Mouse (Mus musculus) lung, adult 2 months (tissue): ENCODE measurements around the gene Pml.

ENCODE experiments used
- CTCF ChIP-seq: fragments of 200-500 bp; IDR thresholded peaks from 2 replicates; pipeline ENCODE4 v1.5.1; 2011; ENCODE audit warnings: mild to moderate bottlenecking, low read length, control low read depth; ENCODE audit not compliant: insufficient read depth
- POLR2A ChIP-seq: fragments of 200-500 bp; IDR thresholded peaks from 2 replicates; pipeline ENCODE4 v1.6.1; 2011; ENCODE audit warnings: low read depth, mild to moderate bottlenecking, control low read depth, low read length, borderline replicate concordance; ENCODE audit errors: extremely low read depth

DNA sequence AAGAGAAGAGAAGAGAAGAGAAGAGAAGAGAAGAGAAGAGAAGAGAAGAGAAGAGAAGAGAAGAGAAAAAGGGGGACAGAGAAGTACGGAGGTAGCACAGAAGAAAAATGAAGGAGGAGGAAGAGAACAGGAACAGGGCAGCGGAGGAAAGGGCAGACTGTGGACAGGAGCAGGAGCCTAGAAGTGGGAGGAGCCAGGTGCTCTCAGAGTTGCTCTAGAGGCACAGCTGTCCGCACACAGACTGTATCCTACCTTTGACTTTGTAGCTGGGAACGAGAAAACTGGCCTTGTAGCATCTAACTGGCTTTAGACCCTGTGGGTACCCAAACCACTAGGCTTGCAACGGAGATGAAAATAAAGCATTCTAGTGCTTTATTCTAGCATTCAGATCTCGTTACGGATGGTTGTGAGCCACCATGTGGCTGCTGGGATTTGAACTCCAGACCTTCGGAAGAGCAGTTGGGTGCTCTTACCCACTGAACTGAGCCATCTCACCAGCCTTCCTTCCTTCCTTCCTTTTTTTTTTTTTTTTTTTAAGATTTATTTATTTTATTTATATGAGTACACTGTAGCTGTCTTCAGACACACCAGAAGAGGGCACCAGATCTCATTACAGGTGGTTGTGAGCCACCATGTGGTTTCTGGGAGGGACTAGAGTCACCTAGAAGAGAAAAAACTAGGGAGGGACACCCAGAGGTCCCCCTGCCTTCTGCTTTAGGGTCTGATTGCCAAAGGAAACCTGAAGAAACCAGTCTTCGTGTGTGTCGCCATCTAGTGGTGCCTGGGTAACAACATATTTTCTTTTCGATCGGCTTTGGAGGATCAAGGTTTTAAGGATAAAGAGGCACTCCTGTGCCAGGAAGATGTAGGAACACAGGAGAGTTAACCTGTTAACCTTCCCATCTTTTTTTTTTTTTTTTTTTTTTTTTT is 19.1 kb upstream of the Pml start:
- TF ChIP-seq CTCF (peak; percentile 58), POLR2A (no peak)
